Mouse (Mus musculus) neutrophil, adult 65 days (primary cell): ENCODE results near the gene Nr2f2. TPM values are rescaled to one million over a fixed set of nuclear protein-coding genes. Genes with fewer than 3 reads are reported as not detected.

ENCODE experiments used
- total RNA-seq: library from RNA; stranded (reverse); gene quantifications from 2 replicates; pipeline ENCODE4 v1.2.4, GENCODE M21; 2023

Nr2f2 gene
- total RNA-seq = not detected in 2 replicates

GRCm38 (mm10) chr7:70365941-70366807 is at the start of gene Nr2f2:
Gene Nr2f2 (minus strand): TSS chr7:70366735.

